Mouse (Mus musculus): ENCODE results near the gene Tmem167.

DNA sequence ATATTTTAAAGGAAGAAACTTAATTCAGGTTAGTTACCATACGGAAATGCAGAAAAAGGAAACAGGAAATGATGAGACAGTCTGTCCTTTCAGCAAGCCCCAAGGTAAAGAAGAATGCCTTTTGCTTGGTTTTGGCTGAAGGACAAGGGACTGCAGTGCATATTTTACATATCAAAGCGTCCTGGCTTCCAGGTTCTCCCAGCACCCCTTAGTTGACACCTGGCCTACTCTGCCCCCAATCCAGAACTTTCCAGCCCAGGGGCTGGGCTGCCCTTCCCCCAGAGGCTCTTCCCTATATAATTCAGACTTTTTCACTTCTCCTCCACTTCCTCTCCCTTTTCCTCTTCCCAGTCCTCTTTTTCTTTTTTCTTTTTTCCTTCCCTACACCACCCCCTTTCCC lies 86.7 kb downstream of the Tmem167 start:
- TF ChIP-seq CTCF (IDR thresholded peaks at IDR 0.05; ENCODE audit: extremely low read depth, insufficient read length, insufficient replicate concordance, low read depth, low read length) (no peak), POLR2A (IDR thresholded peaks at IDR 0.05; ENCODE audit: low read depth, low read length) (no peak)
